Mouse (Mus musculus) ES-CJ7 (cell line): ENCODE measurements around the gene Prelid1.

Source experiments
- DNase-seq: peaks from one replicate; pipeline ENCODE4 v3.0.0; 2011; ENCODE audit warnings: low read depth, low spot score

The Prelid1 gene

DNA sequence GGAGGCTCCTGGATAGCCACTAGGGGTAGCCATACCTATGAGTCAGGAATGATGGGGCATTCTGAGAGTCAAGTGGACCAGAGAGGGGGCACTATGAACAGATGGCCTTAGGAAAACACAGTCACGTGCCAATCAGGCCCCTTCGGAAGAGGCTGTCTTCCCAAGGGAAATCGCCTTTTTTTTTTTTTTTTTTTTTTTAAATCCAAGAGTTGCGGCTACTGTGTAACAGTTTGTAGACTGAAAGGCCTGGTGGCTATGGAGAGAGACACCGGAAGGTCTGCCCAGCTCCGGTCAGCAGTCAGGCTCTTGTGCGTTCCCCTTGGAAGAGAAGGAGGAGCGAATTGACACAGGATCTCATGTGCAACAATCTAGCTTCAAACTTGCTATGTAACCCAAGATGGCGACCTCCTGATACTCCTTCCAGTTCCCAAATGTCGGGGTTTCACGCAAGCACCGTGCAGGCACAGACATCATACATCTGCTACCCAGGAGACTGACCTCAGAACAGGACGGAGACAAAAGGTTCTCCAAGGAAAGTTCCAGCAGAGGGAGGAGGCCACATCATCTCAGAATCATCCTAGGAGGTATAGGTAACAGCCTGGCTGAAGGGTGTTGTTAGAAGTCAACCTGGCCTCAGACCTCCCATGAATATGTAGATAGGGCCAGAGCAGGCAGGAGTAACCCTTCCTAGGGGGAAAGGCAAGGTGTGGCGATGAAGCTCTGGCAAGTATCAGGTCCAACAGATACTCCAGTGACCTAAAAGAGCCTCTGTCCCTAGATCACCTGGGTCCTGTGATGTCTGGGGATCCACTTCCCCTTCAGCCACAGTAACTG lies 10.5 kb downstream of the Prelid1 start:
- DNase-seq, result peak; percentile 78

DNA sequence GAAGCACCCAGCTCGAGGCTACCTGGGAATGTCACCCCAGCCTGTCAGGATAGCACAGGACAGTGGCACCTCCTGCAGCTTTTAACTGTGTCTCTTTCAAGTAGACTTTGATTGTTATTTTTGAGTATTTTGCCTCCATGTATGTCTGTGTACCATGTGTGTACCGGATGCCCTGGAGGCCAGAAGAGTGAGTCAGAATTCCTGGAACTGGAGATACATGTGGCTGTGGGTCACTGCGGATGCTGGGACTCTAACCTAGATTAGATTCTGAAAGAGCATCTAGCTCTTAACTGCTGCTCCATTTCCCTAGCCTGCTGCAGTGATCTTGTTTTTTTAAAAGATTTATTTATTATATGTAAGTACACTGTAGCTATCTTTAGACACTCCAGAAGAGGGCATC lies 12.0 kb downstream of the Prelid1 start:
- DNase-seq, result no peak

DNA sequence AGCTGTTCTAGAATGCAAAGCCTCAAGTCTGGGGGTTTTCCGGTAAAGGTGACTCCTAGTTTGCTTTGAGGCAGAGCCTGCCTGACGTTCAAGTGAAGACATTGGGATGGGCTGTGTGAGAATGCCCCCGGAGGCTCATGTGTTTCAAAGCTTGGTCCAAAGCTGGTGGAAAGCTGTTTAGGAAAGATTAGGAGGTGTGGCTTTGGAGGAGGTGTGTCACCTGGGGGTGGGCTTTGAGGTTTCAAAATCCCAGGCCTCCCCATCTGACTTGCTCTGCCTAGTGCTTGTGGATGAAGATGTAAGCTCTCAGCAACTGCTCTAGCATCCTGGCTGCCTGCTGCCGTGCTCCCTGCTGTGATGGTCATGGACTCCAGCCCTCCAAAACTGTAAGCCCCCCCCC lies 15.4 kb downstream of the Prelid1 start:
- peak; percentile 49 for DNase-seq

DNA sequence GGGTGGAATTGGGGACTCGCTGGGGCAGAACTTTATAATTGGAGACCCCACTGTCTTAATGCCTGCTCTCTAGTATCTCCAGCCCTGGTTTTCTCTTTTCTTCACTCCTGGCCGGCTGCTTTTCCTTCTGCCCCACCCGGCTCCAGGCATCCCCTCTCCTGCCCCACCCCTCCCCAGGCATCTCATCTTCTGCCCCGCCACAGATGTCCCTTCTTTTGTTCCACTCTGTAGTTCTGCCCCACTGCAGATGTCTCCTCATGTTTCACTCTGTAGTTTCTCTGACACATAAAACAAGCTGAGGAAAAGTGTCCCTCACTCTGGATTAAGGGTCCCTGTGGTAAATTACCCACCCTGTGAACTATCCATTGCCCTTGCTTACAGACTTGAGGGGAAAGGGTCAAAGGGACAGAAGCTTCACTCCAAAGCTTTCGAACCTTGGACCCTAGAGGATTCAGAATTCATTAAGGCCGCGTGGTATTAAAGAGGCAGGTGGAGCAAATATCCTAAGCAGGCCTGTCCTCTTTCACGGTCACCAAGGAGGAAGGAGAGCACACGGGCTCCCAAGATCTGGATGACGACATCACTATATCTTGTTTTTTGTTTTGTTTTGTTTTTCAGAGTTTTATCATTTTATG lies 17.2 kb downstream of the Prelid1 start:
- DNase-seq, result peak; percentile 38

DNA sequence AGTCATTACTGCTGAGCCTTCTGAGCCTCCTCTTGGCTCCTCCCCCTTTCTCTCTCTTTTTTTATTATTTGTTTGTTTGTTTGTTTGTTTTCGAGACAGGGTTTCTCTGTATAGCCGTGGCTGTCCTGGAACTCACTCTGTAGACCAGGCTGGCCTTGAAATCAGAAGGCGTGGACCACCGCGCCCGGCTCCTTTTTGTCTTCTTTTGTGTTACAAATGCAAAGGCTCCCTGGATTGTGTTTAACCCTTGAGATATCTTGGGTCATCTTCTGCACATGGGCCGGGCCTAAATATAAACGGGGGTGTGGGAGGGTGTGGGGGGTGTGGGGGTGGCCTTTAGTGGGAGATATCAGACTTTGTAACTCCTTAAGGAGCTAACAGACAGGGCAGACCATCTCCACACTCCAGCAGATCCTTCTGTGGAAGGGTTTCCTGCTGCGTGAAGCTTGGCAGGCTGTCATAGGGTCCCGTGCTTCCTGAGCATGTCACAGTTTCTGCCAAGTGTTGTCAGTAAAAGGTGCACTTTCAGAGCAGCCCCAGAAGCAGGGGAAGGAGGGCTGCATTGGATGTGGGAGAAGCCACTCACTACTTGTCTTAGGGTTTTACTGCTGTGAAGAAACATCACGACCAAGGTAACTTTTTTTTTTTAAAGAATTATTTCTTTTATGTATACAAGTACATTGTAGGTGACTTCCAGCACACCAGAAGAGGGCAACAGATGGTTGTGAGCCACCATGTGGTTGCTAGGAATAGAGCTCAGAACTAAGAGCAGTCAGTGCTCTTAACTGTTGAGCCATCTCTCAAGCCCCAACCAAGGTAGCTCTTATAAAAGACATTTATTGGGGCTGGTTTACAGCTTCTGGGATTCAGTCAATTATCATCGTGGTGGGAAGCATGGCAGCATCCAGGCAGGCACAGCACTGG lies 18.1 kb downstream of the Prelid1 start:
- peak; percentile 86 for DNase-seq

DNA sequence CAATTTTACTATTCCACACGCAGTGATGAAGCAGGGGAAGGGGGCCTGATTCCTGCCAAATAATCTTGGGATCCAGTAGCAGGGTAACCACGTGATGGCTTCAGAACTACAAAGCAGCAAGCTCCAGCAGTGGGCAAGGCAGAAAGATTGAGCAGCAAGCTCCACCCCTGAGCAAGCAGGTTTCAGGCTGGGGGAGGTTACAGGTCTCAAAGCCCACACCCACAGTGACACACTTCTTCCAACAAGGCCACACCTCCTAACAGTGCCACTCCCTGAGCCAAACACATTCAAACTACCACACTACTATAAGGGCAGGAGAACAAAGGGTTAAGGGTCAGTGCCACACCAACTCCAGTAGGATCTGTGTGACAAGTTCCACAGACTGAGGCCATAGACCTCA lies 19.0 kb downstream of the Prelid1 start:
- peak; percentile 95 for DNase-seq

DNA sequence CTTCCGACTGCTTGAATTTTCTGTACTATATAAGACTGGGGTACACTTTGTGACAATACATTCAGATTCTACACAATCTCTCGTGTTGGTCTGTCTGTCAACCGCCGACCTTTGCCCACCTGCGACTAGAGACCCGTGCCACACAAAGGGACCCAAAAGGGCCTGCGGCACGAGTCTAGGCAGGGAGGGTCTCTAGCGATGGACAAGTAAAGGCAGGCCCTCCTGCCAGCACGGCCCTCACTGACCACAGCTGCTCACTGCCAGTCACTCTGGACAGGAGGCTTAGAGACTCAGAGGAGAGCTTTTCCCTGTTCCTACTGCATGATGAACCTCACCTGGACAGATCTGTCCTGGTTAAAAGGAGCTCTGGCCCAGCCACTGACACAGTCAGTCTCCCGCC lies 22.2 kb downstream of the Prelid1 start:
- no peak for DNase-seq

DNA sequence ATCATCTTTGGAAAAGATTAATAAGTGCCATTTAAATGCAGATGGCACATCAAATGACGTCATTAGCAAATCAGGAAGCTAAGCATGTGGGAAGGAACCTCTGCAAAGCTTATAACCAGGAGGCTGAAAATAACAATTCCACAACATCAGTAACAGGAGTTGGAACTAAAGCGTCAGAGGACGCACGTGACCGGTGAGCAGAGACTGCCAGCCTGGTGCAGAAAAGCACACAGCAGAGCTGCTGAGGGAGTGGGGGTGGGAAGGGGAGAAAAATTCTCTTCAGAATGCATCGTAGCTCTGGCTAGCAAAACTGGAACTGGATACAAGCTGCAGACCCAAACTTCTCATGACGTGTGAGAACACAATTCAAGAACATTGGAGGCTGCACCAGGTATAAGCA lies 24.0 kb downstream of the Prelid1 start:
- no peak for DNase-seq

DNA sequence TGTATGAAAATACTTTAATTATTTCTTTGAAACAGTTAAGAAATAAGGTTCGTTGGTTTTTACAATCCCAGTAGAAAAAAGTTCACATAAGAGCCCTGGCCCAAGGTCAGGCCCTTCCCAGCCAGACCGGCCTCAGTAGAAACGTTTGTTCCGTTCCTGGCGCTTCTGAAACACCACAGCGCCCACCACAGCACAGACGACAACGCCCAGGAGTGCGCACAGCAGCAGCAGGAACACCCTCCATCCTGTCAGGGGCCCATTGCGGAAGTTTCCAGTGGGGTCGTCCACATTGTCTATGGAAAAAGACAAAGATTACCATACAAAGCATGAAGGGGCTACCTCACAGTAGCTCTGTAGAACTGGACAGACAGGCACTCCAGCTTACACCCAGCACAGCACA lies 26.4 kb downstream of the Prelid1 start:
- no peak for DNase-seq

DNA sequence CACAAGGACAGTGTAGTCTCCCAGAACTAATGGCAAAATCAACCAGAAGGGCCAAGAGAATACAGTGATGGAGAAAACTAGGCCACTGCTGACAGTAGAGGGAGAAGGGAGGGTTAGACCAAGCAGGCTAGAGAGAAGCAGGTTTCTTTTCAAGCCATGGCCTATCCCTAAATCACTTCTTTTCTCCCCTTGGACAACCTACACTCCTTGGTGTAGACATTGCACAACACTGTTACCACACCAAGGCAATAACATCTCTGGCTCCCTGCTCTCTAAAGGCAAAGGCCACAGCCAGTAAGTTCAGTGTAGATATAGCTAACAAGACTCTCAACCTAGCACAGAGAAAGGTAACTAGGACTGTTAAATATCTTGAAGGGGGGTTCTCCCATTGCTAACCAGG lies 40.8 kb downstream of the Prelid1 start:
- DNase-seq, result no peak

DNA sequence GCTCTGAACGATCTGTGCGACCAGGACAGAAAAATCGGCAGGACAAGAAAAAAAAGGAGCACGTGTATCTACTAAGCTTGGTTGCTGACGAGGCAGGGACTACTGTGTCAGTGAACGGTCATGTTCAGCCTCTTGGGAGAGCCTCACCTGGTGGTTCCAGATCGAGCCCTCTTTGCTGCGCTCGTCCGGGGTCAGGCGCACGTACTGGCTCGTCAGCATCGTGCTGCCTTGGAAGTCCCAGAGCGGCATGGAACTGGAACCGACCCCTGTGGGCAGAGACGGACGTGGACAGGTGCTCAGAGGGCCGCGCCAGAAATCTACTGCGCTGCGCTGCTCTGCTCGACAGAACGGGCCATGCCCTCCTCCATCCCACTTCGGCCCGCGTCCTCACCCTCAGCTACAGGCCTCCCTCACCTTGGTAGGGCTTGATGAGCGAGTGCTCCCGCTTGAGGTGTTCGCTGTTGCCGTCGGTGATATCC lies 41.7 kb downstream of the Prelid1 start:
- DNase-seq, result no peak

DNA sequence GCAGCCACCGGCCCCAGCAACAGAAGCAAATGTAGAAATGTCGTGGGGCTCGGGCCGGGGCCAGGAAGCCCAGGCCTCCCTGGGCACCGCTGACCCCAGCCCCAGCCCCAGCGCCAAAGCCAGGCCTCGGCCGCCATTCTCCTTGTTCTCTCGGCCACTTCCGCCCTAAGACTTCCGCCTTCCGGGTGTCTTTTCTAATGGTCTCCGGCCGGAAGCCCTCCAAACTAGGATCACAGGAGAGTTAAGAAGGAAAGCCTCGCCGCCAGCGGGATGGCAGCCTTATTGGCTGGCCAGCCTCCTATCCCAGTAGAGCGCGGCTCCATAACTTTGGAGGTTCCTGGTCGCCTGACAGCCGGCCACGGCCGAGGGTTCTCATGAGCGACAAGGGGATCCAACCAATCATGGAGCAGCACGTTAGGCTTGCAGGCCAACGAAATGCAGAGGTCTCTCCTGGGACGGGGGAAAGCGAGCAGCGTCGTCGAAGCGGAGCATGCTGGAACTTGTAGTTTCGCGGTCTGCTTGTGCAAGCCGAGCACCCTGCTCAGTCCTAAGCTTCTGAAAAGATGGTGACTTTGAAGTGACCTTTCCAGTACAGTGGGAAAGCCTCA lies 42.3 kb downstream of the Prelid1 start, which contains the start of gene Lman2:
Gene Lman2 (minus strand): TSS at position 331 of the 608 bp plus-strand sequence.
- DNase-seq, result peak; percentile 100

DNA sequence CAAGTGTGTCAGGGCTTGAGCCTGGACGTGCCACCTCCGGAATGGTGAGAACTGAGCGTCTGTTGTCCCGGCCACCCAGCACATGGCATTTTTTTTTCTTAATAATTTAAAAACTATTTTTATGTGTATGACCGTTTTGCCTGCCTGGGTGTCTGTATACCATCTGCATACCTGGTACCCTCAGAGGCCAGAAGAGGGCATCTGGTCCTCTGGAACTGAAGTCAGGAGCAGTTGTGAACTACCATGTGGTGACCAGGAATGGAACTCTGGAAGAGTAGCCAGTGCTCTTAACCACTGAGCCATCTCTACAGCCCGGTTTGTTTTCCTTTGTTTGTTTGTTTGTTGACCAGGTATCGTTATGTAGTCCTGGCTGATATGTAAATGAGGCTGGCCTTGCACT lies 48.1 kb downstream of the Prelid1 start:
- no peak for DNase-seq

DNA sequence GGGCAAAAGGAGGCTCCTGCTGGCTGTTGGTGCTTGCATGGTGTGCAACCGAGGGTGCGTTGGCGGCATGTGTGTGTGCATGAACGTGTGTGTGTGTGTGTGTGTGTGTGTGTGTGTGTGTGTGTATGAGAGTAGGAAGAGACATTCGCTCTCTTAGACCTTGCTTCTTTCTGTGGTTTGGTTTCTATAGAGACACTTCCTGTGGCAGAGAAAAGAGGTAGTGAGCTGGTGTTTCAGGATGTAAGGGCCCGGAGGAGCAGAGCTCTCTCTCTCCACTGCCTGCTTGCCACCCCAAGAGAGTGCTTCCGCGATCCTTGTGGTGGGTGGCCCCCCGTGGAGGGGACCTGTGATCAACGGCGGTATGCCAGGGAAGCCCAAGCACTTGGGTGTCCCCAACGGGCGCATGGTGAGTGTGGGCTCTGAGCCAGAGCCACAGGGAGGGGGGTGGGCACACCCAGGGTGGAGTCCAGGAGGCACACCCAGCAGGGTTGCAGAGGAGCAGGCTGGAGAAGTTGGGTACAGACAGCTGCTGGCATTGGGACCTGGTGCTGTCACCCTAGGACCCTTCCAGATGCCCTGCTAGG lies 49.3 kb downstream of the Prelid1 start, which contains the start of gene Rgs14:
Gene Rgs14 (plus strand): TSS at position 202 of the 584 bp plus-strand sequence.
- DNase-seq, result no peak

DNA sequence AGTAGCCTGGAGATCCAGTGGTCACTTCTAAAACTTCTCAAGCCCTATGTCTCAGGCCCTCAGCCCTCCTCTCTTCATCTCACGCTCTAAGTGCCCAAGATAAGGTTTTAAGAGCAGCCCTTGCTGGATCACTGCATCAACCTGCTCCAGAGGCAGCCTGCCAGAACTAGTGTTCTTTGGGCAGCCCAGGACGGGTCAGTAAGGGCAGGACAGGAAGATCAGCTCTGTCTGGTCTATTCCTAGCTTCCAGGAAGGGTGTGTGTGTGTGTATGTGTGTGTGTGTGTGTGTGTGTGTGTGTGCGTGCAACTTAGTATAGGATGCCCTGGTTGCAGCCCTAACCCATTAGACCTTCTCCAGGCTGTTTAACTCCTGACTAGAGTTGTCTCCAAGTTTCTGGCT lies 49.9 kb downstream of the Prelid1 start:
- no peak for DNase-seq

DNA sequence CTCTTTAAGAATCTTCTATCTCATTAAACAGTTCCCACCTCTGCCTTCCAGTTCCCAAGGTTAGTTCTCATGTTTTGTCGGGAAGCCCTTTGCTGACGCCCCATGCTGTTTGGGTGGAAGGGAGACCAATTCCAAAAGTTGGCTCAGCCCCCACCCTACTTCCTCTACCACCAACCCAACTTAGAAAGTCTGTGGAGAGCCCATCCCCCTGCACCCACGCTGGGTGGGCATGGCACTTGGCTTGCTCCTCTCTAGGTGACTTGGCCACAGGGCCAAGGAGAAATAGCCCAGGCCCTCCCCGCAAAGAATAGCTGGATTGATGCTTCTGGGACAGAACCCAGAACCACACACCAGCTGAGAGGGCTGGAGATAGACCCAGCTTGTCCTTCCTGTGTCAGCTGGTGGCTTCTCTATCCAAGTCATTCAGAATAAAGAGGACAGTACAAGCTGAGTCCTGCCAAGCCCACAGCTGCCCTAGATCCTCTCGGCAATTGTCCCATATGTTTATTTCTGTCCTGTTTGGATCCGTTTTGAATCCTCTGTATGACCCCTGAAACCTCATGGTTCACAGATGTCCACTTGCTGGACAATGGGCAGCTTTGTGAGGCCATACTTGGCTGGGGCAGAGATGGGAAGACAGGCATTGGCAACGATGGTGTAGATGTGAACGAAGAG lies 50.8 kb downstream of the Prelid1 start:
- no peak for DNase-seq

DNA sequence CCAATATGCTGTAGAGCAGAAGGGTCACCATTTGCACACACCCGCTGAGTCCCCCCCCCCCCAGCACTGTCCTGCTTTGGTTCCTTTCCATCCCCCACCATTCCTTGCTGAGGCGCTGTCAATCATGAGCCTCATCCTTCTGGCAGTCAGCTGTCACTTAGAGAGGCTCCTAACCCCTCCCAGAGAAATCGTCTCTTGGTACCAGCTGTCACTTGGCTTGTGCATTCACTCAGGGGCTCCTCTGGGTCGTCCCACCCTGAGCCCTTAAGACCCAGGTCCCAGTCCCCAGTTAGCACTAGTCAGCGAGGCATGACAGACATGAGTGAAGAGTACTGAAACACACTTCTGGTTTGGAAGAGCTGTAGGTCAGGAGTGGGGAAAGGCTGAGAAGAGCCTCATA lies 51.4 kb downstream of the Prelid1 start:
- DNase-seq, result no peak

DNA sequence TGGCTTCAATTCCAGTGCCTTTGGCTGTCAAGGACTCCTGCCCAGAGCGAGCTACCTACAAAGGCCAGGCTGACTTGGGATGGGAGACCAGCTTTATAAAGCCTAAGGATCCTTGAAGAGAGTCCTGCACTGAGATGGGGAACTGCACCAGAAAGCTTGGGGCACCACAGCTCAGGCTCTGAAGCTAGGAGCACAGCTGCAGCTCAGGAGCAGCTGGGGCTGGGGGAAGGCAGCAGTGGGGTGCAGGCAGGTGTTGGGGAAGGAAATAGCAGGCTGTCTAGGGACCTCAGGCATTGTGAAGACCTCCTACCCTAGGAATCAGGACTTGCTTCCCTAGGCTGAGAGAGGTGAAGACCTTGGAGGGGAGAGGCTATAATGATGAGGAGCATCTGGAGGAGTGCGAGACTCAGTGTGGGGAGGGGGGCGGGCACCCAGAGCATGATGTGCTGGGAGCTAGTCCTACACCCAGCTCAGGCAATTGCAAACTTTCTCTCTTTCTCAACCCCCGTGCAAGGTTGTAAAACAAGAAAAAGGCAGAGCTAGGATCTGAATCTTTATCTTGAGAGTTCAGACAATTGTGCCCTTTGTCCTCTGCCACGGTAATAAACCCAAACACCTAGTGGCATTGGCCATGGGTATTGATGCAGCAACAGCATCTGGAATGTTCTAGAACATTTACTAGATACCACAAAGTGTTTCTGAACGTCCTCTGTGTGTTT lies 54.1 kb downstream of the Prelid1 start:
- no peak for DNase-seq
